Comparison of ENCODE assay signal across 8 mouse cellular contexts in the genomic region with DNA sequence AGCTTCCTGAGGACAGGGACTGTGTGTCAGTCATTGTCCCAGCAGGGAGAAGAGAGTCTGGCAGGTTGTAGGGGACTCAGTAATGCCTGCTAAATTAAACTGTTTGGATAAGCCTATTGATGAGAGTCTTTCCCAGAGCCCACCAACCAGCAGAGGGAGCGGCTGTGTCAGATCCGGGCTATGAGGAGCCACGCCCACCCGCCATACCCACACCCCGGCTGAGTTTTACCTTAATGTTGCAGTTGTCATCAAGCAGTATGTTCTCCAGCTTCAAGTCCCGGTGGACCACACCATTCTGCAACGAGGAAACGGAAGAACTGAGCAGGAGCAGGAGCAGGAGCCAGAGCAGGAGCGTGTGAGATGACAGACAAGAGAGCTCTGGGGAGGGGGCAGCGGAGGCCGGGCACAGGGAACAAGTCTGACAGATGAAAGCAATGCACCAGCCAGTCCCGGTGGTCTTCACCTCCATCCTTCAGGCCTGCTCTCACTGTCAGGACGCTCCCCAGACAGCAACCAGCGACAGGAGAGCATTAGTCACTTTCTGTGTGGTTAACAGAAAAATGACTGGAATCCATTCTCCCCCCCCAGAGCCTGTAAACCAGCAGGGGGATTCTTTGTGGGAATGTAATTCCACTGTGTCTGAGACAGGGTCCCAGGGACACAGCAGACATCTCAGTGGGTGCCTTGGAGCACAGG. TPM values are rescaled to one million over a fixed set of nuclear protein-coding genes. Genes with fewer than 3 reads are reported as not detected.
DNase-seq lines count a peak whose midpoint lies in the region; ATAC-seq and TF ChIP-seq lines count a peak whose summit lies in the region.

No protein-coding gene starts in this region.

- no peaks in the 10 kb centered on the region for H3K27me3 ChIP-seq in embryonic facial prominence, embryonic 13.5 days
- no peaks in the 10 kb centered on the region for H3K27me3 ChIP-seq in limb, embryonic 13.5 days
- H3K27me3 ChIP-seq in neural tube, embryonic 14.5 days (ENCODE audit: control insufficient read depth, insufficient read depth, low read length): no peaks in the 10 kb centered on the region

- 19% methylated on average over 14 of the region's 14 CpGs for WGBS in embryonic facial prominence, embryonic 13.5 days
- WGBS in limb, embryonic 13.5 days: 14% methylated on average over 14 of the region's 14 CpGs
- WGBS in neural tube, embryonic 14.5 days: 20% methylated on average over 14 of the region's 14 CpGs

- intact Hi-C loops in gastrocnemius, adult 2 months (cut with DNase I): no loop called here
- intact Hi-C loops in gastrocnemius, postnatal 14 days (cut with DNase I; ENCODE audit: low total_unique reads): no loop called here

- peak overlapping the region; percentile 52 for H3K27ac ChIP-seq in gastrocnemius, adult 2 months
- H3K27ac ChIP-seq in embryonic facial prominence, embryonic 13.5 days: peak overlapping the region; percentile 69
- H3K27ac ChIP-seq in limb, embryonic 13.5 days: peak overlapping the region; percentile 39; the same call in 1 of the 2 replicates
- 0 out of 2 replicates have a peak overlapping the region, but pooled peaks have one; percentile 39 for H3K27ac ChIP-seq in neural tube, embryonic 14.5 days (ENCODE audit: low read depth, low read length)

- H3K4me3 ChIP-seq in gastrocnemius, adult 2 months: no peak overlapping the region
- H3K4me3 ChIP-seq in embryonic facial prominence, embryonic 13.5 days: no peak overlapping the region
- peak overlapping the region; percentile 11; the same call in 1 of the 2 replicates for H3K4me3 ChIP-seq in limb, embryonic 13.5 days
- no peak overlapping the region for H3K4me3 ChIP-seq in neural tube, embryonic 14.5 days (ENCODE audit: low read depth, low read length)

- no peak for ATAC-seq in embryonic facial prominence, embryonic 13.5 days (ENCODE audit: insufficient number of reproducible peaks, insufficient read depth, low FRiP score, low TSS enrichment, low read depth)
- no peak for ATAC-seq in limb, embryonic 13.5 days (ENCODE audit: low FRiP score, low read depth)
- peak; percentile 16; the same call in 1 of the 2 replicates for ATAC-seq in neural tube, embryonic 14.5 days (ENCODE audit: low read depth)

- H3K9me3 ChIP-seq in embryonic facial prominence, embryonic 13.5 days: no peaks in the 10 kb centered on the region
- no peaks in the 10 kb centered on the region for H3K9me3 ChIP-seq in limb, embryonic 13.5 days
- no peaks in the 10 kb centered on the region for H3K9me3 ChIP-seq in neural tube, embryonic 14.5 days (ENCODE audit: control insufficient read depth, low read length)

- no peak overlapping the region for H3K9ac ChIP-seq in embryonic facial prominence, embryonic 13.5 days
- H3K9ac ChIP-seq in limb, embryonic 13.5 days: peak overlapping the region; percentile 25; the same call in 1 of the 2 replicates
- H3K9ac ChIP-seq in neural tube, embryonic 14.5 days (replicated peaks; ENCODE audit: low read depth, low read length): no peak overlapping the region

- TF ChIP-seq CTCF in gastrocnemius, adult 2 months (IDR thresholded peaks at IDR 0.05): peak; percentile 28; the same call in 1 of the 2 replicates

- H3K36me3 ChIP-seq in embryonic facial prominence, embryonic 13.5 days: 0 out of 2 replicates have a peak, but pooled peaks cover 9% of the 10 kb centered on the region
- H3K36me3 ChIP-seq in limb, embryonic 13.5 days: peaks cover 30% of the 10 kb centered on the region
- H3K36me3 ChIP-seq in neural tube, embryonic 14.5 days (ENCODE audit: control insufficient read depth, insufficient read depth, low read length): no peaks in the 10 kb centered on the region

- peaks cover 68% of the 10 kb centered on the region for H3K4me1 ChIP-seq in embryonic facial prominence, embryonic 13.5 days
- peaks cover 59% of the 10 kb centered on the region for H3K4me1 ChIP-seq in limb, embryonic 13.5 days
- peaks cover 26% of the 10 kb centered on the region for H3K4me1 ChIP-seq in neural tube, embryonic 14.5 days (ENCODE audit: control insufficient read depth, insufficient read depth, low read length)

- DNase-seq in gastrocnemius, adult 2 months: peak; percentile 26
- no peak for DNase-seq in gastrocnemius, postnatal 14 days
- DNase-seq in 3134 (ENCODE audit: extremely low read depth, insufficient read length, low spot score): peak; percentile 88
- DNase-seq in frontal cortex, postnatal 10 days (ENCODE audit: low spot score in 2 of 2): no peak
- DNase-seq in cerebellum, postnatal 25 days: no peak

- H3K4me2 ChIP-seq in embryonic facial prominence, embryonic 13.5 days: peak overlapping the region; percentile 49
- peak overlapping the region; percentile 44 for H3K4me2 ChIP-seq in limb, embryonic 13.5 days (replicated peaks)
- H3K4me2 ChIP-seq in neural tube, embryonic 14.5 days (ENCODE audit: low read depth, low read length): no peak overlapping the region

RNA-seq across cellular contexts. Expression of a gene that starts 48.2 kb away (rescaled TPM):
- total RNA-seq in gastrocnemius, adult 2 months (2021): 10 to 100 TPM; 21.4 to 31.0 TPM
- 10 to 100 TPM; 12.1 to 15.0 TPM for total RNA-seq in gastrocnemius, postnatal 14 days (2021)
- 2.9 and 3.0 TPM in 2 replicates for polyA plus RNA-seq in embryonic facial prominence, embryonic 13.5 days (2015; fragmentation: Nextera tagmentation; extraction: Ambion mirVana)
- 3.9 and 4.0 TPM in 2 replicates for polyA plus RNA-seq in limb, embryonic 13.5 days (2015; fragmentation: Nextera tagmentation; extraction: Ambion mirVana)
- polyA plus RNA-seq in neural tube, embryonic 14.5 days (2014; fragmentation: Nextera tagmentation; extraction: Ambion mirVana): 3.9 and 4.9 TPM in 2 replicates

Comparison
In these comparisons a context has a peak if more than half of its experiments do, and no peak if none do; other contexts are left out.
1. DNase-seq: peak in gastrocnemius, adult 2 months (single experiment) and 3134 (single experiment); none in gastrocnemius, postnatal 14 days (single experiment), frontal cortex, postnatal 10 days (0 of 2) and cerebellum, postnatal 25 days (0 of 2).
2. Peak in every context shown above with its lines, with median percentiles within 50 percentile points of each other: H3K27ac ChIP-seq.